Mouse (Mus musculus) C2C12 (cell line): ENCODE data around the gene Serpina3g.

Experiments
- CEBPB ChIP-seq: IDR thresholded peaks from one replicate; pipeline ENCODE4 v1.6.1; 2011; ENCODE audit warnings: low read depth, mild to moderate bottlenecking, control low read depth, moderate library complexity
- CTCF ChIP-seq: IDR thresholded peaks from one replicate; pipeline ENCODE4 v1.5.1; 2011; ENCODE audit not compliant: control insufficient read depth, insufficient read depth, insufficient read length
- FOSL1 ChIP-seq: IDR thresholded peaks from one replicate; pipeline ENCODE4 v1.8.0; 2011; ENCODE audit warnings: mild to moderate bottlenecking, low read length; ENCODE audit not compliant: poor library complexity, insufficient read depth, severe bottlenecking
- MAX ChIP-seq: IDR thresholded peaks from one replicate; pipeline ENCODE4 v1.6.1; 2011; ENCODE audit warnings: mild to moderate bottlenecking, control low read depth
- MYOD1 ChIP-seq: IDR thresholded peaks from one replicate; pipeline ENCODE4 v1.6.1; 2011; ENCODE audit warnings: low read depth; ENCODE audit not compliant: control insufficient read depth, insufficient read length
- MYOG ChIP-seq: IDR thresholded peaks from one replicate; pipeline ENCODE4 v1.6.1; 2011; ENCODE audit not compliant: control insufficient read depth, insufficient read length; ENCODE audit errors: extremely low read depth
- USF1 ChIP-seq: IDR thresholded peaks from one replicate; pipeline ENCODE4 v1.6.1; 2011; ENCODE audit warnings: low read depth, mild to moderate bottlenecking, control low read depth, moderate library complexity

GRCm38 (mm10) chr12:104243307-104243706, 7.3 kb downstream of the Serpina3g start:
- TF ChIP-seq MAX (no peak), CEBPB (no peak), MYOG (no peak), CTCF (no peak), USF1 (no peak), MYOD1 (no peak), FOSL1 (no peak)
